Mouse (Mus musculus) G1E (cell line): Measurements from ENCODE around the gene Pygm. TPM values are rescaled to one million over a fixed set of nuclear protein-coding genes. Genes with fewer than 3 reads are reported as not detected.

ENCODE experiments used
- ATAC-seq: 2 replicates; pipeline ENCODE4 v1.8.0; 2016; ENCODE audit warnings: mild to moderate bottlenecking; ENCODE audit not compliant: insufficient number of reproducible peaks, poor library complexity, low FRiP score, severe bottlenecking; ENCODE audit errors: extremely low read depth
- DNase-seq: peaks from one replicate; pipeline ENCODE4 v3.0.0; 2012; ENCODE audit warnings: low spot score
- H3K27me3 ChIP-seq: 2 replicates; pipeline ENCODE4 v1.6.1; 2012; ENCODE audit warnings: mild to moderate bottlenecking, low read length, inconsistent platforms; ENCODE audit not compliant: insufficient read depth
- H3K36me3 ChIP-seq: replicated peaks from 2 replicates; pipeline ENCODE3; 2012; ENCODE audit warnings: mild to moderate bottlenecking, inconsistent platforms
- H3K4me1 ChIP-seq: 2 replicates; pipeline ENCODE4 v1.6.1; 2012; ENCODE audit warnings: low read depth, low read length, inconsistent platforms, mixed read lengths; ENCODE audit not compliant: insufficient read depth
- H3K4me3 ChIP-seq: 2 replicates; pipeline ENCODE4 v1.5.1; 2012; ENCODE audit warnings: low read depth, mild to moderate bottlenecking, inconsistent platforms, low read length, moderate library complexity, mixed read lengths
- H3K9me3 ChIP-seq: replicated peaks from 2 replicates; pipeline ENCODE4 v1.6.1; 2012; ENCODE audit warnings: inconsistent platforms
- CTCF ChIP-seq: IDR thresholded peaks from 2 replicates; pipeline ENCODE4 v1.5.1; 2012; ENCODE audit warnings: low read depth, low read length, inconsistent platforms, mixed read lengths
- GATA1 ChIP-seq: IDR thresholded peaks from 2 replicates; pipeline ENCODE4 v1.6.1; 2012; ENCODE audit warnings: borderline replicate concordance, low read length, inconsistent platforms, mixed read lengths
- GATA2 ChIP-seq: IDR thresholded peaks from 2 replicates; pipeline ENCODE4 v1.6.1; 2012; ENCODE audit warnings: low read depth, low read length, inconsistent platforms, borderline replicate concordance
- POLR2AphosphoS5 ChIP-seq: IDR thresholded peaks from 2 replicates; pipeline ENCODE4 v1.6.1; 2012; ENCODE audit warnings: low read depth, low read length, inconsistent platforms; ENCODE audit not compliant: insufficient replicate concordance
- TAL1 ChIP-seq: conservative IDR thresholded peaks from 2 replicates; pipeline ENCODE4 v1.6.1; 2012; ENCODE audit warnings: low read depth, low read length, inconsistent platforms, mixed read lengths
- polyA plus RNA-seq: library from polyadenylated mRNA; stranded (reverse); fragments of >175 nt; gene quantifications from 2 replicates; pipeline ENCODE4 v1.2.3, GENCODE M21; 2012
- total RNA-seq, 2 experiments: library from RNA; stranded (forward) in 1 of 2; stranded (reverse) in 1 of 2; fragments of 200-1000 nt in 1 of 2; fragments of >200 nt in 1 of 2; fragmentation: Nextera tagmentation in 1 of 2; gene quantifications; 2 replicates each; pipeline ENCODE4 v1.2.3; 2014 to 2017

Pygm gene
- total and polyA plus RNA-seq, 3 experiments: 0.14 to 7.1 (median 0.87) TPM

DNA sequence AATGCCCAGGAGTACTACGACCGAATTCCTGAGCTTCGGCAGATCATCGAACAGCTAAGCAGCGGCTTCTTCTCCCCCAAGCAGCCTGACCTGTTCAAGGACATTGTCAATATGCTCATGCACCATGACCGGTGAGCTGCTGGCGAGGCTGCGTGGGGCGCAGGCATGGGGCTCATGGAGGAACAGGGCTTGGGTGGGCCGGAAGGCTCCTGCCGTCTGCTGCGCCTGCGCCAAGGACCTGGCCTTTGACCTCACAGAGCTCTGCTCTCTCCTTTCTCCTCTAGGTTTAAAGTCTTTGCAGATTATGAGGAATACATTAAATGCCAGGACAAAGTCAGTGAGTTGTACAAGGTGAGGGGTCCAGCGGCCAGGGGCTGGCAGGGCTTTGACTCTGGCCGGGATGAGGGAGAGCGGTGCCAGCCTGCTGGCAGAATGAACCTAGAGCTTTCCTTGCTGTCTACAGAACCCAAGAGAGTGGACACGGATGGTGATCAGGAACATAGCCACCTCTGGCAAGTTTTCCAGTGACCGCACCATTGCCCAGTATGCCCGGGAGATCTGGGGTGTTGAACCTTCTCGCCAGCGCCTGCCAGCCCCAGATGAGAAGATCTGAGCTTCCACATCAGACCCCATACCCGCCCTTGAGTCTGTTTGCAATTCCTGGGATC, 13.5 kb downstream of the Pygm start:
- Histone ChIP-seq H3K4me1 (peaks cover 33% of the 10 kb centered on the region), H3K36me3 (no peaks in the 10 kb centered on the region), H3K9me3 (no peaks in the 10 kb centered on the region), H3K4me3 (no peak overlapping the region), H3K27me3 (peaks cover 56% of the 10 kb centered on the region)
- TF ChIP-seq CTCF (no peak), GATA1 (no peak), TAL1 (no peak), POLR2AphosphoS5 (no peak), GATA2 (no peak)
- DNase-seq (no peak), ATAC-seq (no peak)

DNA sequence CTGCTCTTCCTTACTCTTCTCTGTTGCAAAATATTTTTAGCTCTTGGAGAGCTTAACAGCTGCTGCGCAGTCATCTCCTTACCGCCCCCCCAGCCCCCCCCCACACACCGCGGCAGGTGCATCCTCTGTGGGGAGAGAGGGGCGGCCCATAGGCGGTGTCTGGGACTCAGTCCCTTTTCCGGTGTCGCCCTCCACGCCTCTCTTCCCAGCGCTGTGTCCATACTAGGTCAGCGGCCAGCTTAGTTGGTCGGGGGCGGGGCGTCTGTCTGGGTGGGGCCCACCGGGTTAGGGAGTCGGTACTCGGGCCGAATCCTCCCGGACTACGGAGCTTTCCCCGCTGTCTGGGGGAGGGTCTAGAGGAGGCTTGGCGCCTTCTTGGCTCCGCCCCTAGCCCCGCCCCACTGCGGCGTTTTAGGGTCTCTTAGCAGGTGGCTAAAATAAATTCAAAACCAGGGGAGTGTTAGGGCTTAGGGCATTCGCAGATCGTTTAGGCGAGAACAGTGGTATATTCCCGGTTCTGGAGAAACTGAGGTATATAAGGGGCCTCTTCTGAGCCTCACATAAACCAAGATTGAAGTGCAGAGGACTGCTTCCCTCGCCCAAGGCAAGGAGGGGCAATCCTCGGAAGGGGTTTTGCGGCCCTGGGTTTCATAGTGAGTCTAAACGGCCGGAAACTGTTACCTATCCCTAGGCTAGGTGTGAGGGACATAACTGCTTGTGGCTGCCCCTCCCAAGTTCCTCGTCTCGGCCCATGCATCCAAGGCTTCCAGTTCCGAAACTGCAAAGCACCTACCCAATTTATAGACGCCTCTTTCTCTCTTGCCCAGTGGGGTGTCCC, 14.5 kb downstream of the Pygm start:
- H3K4me1 ChIP-seq: peaks cover 32% of the 10 kb centered on the region
- H3K36me3 ChIP-seq: no peaks in the 10 kb centered on the region
- peak overlapping the region; percentile 68; the same call in 1 of the 2 replicates for H3K4me3 ChIP-seq
- no peak for TF ChIP-seq POLR2AphosphoS5
- TF ChIP-seq GATA2: no peak
- TF ChIP-seq CTCF: no peak
- TF ChIP-seq GATA1: no peak
- no peak for TF ChIP-seq TAL1
- peaks cover 65% of the 10 kb centered on the region for H3K27me3 ChIP-seq
- H3K9me3 ChIP-seq: no peaks in the 10 kb centered on the region
- DNase-seq (no peak), ATAC-seq (no peak)

DNA sequence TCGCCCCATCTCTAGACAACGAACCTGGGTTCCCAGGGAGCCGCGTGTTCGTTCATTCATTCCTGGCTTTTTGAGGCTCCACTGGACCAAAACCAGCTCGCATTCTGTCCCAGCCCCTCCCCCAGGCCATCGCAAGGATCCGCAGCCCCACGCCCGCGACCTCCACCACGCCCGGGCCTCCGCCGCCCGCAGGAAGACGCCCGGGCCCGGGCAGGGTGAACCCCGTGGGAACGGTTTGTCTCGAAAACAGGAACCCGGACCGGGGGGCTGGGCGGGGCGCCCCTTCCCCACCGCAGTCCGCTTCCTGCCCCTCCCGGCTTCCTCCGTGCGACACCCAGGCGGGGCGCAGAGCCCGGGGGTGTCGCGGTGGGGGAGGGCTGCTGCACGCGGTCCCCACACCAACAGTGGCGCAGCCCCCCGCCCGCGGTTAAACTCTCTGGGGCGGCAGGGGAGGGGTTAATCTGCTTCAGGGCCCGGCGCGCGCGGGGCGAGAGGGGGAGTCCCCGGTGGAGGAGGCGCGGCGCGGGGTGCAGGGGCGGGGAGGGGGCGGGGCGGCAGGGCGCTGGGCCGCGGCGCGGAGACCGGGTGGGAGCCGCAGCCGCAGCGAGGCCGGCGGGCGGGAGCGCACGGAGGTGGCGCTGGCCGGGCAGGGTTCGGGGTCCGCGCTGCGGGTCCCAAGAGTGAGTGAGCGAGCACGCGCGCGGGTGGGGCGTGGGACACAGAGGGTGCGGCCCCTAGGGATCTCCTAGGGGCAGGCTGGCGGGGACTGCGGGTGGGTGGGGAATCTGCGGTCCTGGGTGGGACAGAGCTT, 15.3 kb downstream of the Pygm start, which contains the start of gene Rasgrp2:
Gene Rasgrp2 (plus strand): TSS at position 56 of the 811 bp plus-strand sequence.
- H3K27me3 ChIP-seq: peaks cover 67% of the 10 kb centered on the region
- H3K4me3 ChIP-seq: peak within 1 kb of the TSS; percentile 68
- DNase-seq (peak; percentile 45), ATAC-seq (no peak)
- H3K36me3 ChIP-seq: no peaks in the 10 kb centered on the region
- TF ChIP-seq GATA2: no peak
- no peak for TF ChIP-seq POLR2AphosphoS5
- TF ChIP-seq CTCF: no peak
- TF ChIP-seq TAL1: no peak
- TF ChIP-seq GATA1: no peak
- H3K9me3 ChIP-seq: no peaks in the 10 kb centered on the region
- H3K4me1 ChIP-seq: peaks cover 32% of the 10 kb centered on the region

DNA sequence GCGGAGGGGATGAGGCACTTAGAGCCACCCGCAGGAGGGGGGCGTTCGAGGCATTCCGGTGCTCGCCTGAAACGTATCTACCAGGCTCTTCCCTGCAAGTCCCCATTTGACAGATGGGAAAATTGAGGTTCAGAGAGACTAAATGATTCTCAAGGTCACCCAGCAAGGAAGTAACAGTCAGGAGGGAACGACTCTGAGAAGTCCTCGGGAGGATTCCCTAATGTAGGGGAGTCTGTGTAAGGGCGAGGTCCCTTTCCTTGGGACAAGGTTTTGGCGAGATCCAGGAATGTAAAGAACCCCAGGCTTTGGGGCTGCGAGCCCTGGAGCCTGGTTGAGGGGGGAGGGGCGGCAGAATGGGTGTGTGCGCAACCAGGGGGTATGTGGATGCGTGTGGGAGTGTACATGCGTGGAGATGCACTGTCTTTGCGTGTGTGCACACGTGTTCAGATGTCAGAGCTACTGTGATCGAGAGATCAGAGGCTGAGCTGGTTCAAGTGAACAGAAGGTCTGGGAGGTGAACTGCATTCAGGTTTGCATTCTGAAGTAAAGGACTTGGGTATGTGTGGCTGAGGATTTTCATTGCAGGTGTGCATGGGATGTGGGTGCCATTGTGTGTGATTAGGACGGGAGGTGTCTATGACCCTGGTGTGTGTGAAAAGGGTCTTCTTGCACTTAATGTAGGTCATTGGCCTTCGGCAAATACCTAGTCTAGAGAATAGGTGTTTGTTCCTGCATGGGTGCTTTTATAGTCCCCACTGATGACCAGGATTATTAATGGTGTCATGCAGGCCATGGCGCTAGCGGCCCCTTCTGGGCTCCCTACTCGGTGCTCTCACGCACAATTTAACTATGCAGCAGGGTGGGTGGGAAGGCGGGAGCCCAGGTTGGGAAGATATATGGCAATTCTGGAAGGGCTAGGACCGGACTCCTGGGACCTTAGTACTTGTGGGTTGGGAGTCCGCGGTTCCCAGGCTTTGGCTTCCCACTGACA, 16.2 kb downstream of the Pygm start:
- peak overlapping the region; percentile 68; the same call in 1 of the 2 replicates for H3K4me3 ChIP-seq
- DNase-seq (no peak), ATAC-seq (no peak)
- H3K9me3 ChIP-seq: no peaks in the 10 kb centered on the region
- peaks cover 67% of the 10 kb centered on the region for H3K27me3 ChIP-seq
- H3K4me1 ChIP-seq: peaks cover 35% of the 10 kb centered on the region
- TF ChIP-seq GATA1: no peak
- TF ChIP-seq TAL1: no peak
- TF ChIP-seq CTCF: no peak
- no peak for TF ChIP-seq POLR2AphosphoS5
- no peak for TF ChIP-seq GATA2
- H3K36me3 ChIP-seq: no peaks in the 10 kb centered on the region

DNA sequence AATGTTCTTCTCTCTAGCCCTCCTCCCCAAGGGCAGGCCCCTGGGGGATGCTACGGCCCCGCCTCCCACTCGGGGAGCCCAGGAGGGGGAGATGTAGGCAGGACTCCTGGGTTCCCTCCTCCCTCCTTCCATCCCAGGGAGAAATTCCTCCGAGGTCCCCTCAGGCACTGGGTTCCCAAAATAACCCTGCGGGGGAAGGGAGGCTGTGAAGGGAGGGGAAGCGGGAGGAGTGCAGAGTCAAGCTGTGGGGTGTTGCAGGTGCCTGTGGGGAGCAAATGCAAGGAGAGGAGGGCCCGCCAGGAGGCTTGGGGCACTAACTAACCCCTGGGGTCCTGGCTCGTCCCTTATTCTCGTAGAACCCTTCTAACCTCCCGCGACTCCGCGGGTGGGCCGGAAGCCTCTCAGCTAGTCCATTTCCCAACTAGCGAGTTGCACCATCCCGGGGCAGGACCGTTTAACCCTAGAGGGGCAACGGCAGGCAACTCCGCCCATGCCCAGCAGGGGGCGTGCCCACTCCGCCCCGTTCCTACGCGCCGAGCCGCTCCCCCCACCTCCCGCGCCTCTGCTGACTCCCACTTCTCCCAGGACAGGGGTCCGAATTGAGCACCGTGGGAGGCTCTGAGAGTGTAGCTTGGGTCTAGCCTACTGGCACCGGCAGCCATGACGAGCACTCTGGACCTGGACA, 17.1 kb downstream of the Pygm start:
- H3K4me1 ChIP-seq: peaks cover 35% of the 10 kb centered on the region
- no peaks in the 10 kb centered on the region for H3K36me3 ChIP-seq
- peak overlapping the region; percentile 40; the same call in 1 of the 2 replicates for H3K4me3 ChIP-seq
- no peaks in the 10 kb centered on the region for H3K9me3 ChIP-seq
- TF ChIP-seq CTCF (peak; percentile 63), GATA2 (no peak), POLR2AphosphoS5 (no peak)
- ATAC-seq: no peak
- peaks cover 69% of the 10 kb centered on the region for H3K27me3 ChIP-seq
- DNase-seq: peak; percentile 54
